Mouse (Mus musculus): ENCODE measurements around the gene Cntln. TPM values are rescaled to one million over a fixed set of nuclear protein-coding genes. Genes with fewer than 3 reads are reported as not detected.

Cntln gene
- polyA plus RNA-seq, 1 experiment = 2.9 TPM

GRCm38 (mm10) chr4:85054616-85055015, 170.5 kb downstream of the Cntln start:
- no peak for DNase-seq (ENCODE audit: low read depth)

- no peak for DNase-seq (ENCODE audit: low read depth)
Measured at GRCm38 (mm10) chr4:85059598-85059997, 175.5 kb downstream of the Cntln start.

GRCm38 (mm10) chr4:85061676-85062075, 177.6 kb downstream of the Cntln start:
- no peak for DNase-seq (ENCODE audit: low read depth)

GRCm38 (mm10) chr4:85096033-85096432, 211.9 kb downstream of the Cntln start:
- no peak for DNase-seq (ENCODE audit: low read depth)

- no peak for DNase-seq (ENCODE audit: low read depth)
Measured at GRCm38 (mm10) chr4:85096682-85097081, 212.6 kb downstream of the Cntln start.

GRCm38 (mm10) chr4:85102168-85102567, 218.1 kb downstream of the Cntln start:
- DNase-seq (ENCODE audit: low read depth) = no peak

GRCm38 (mm10) chr4:85106416-85106815, 222.3 kb downstream of the Cntln start:
- DNase-seq (ENCODE audit: low read depth) = no peak

GRCm38 (mm10) chr4:85106961-85107360, 222.9 kb downstream of the Cntln start:
- DNase-seq (ENCODE audit: low read depth) = no peak

- DNase-seq (ENCODE audit: low read depth) = no peak
Measured at GRCm38 (mm10) chr4:85120271-85120670, 236.2 kb downstream of the Cntln start.

GRCm38 (mm10) chr4:85149726-85150125, 265.6 kb downstream of the Cntln start:
- no peak for DNase-seq (ENCODE audit: low read depth)

GRCm38 (mm10) chr4:85151881-85152280, 267.8 kb downstream of the Cntln start:
- no peak for DNase-seq (ENCODE audit: low read depth)

GRCm38 (mm10) chr4:85154361-85154760, 270.3 kb downstream of the Cntln start:
- no peak for DNase-seq (ENCODE audit: low read depth)

- DNase-seq (ENCODE audit: low read depth) = no peak
Measured at GRCm38 (mm10) chr4:85161156-85161555, 277.0 kb downstream of the Cntln start.

- DNase-seq (ENCODE audit: low read depth) = no peak
Measured at GRCm38 (mm10) chr4:85162468-85163312, 278.6 kb downstream of the Cntln start.

- DNase-seq (ENCODE audit: low read depth) = no peak
Measured at GRCm38 (mm10) chr4:85163313-85163615, 279.2 kb downstream of the Cntln start.

GRCm38 (mm10) chr4:85168001-85168400, 283.9 kb downstream of the Cntln start:
- DNase-seq (ENCODE audit: low read depth) = no peak

GRCm38 (mm10) chr4:85175466-85175865, 291.4 kb downstream of the Cntln start:
- DNase-seq (ENCODE audit: low read depth) = no peak

GRCm38 (mm10) chr4:85178394-85179051, 294.4 kb downstream of the Cntln start:
- DNase-seq (ENCODE audit: low read depth) = no peak

Other genes with a start within 250 kb of the Cntln start
- gene Bnc2, start 209.0 kb upstream of the Cntln start, polyA plus RNA-seq (2012; rRNA removed) = 6.8 and 11.0 TPM in 2 replicates

All from gonadal fat pad, adult 2 months (tissue).